Mouse (Mus musculus) lung, postnatal 36 days (tissue): ENCODE results near the gene Ston2.
A peak's percentile ranks its signal among the peaks of the same experiment; 100 is the strongest.
"Not testable (repeated sequence)": the region's sequence is repeated elsewhere in the genome, so short reads cannot be mapped to it uniquely, and the experiment has no call there.

Experiments
- DNase-seq: peaks from one replicate; pipeline ENCODE4 v3.0.0; 2022; ENCODE audit warnings: mixed read lengths

Ston2 gene

GRCm38 (mm10) chr12:91789801-91790200 is 1.6 kb upstream of the Ston2 start:
- DNase-seq = peak; percentile 85

GRCm38 (mm10) chr12:91788446-91788845 is 259 bp upstream of the Ston2 start:
- not testable (repeated sequence) for DNase-seq

GRCm38 (mm10) chr12:91786355-91786754 is 1.8 kb downstream of the Ston2 start:
- DNase-seq = peak; percentile 54

- DNase-seq = no peak
These were observed 6.8 kb downstream of the Ston2 start for GRCm38 (mm10) chr12:91781432-91781831.

GRCm38 (mm10) chr12:91780531-91780930 is 7.7 kb downstream of the Ston2 start:
- no peak for DNase-seq

GRCm38 (mm10) chr12:91779004-91779365 is 9.2 kb downstream of the Ston2 start:
- peak; percentile 84 for DNase-seq

- peak; percentile 32 for DNase-seq
These were observed 9.8 kb downstream of the Ston2 start for GRCm38 (mm10) chr12:91778211-91779003.

- peak; percentile 62 for DNase-seq
These were observed 11.8 kb downstream of the Ston2 start for GRCm38 (mm10) chr12:91776342-91776741.

GRCm38 (mm10) chr12:91774811-91775284 is 13.3 kb downstream of the Ston2 start:
- peak; percentile 33 for DNase-seq

- DNase-seq = no peak
These were observed 19.3 kb downstream of the Ston2 start for GRCm38 (mm10) chr12:91768871-91769270.

- no peak for DNase-seq
These were observed 20.0 kb downstream of the Ston2 start for GRCm38 (mm10) chr12:91768176-91768575.

- peak; percentile 78 for DNase-seq
These were observed 21.7 kb downstream of the Ston2 start for GRCm38 (mm10) chr12:91766338-91767107.

GRCm38 (mm10) chr12:91765504-91765903 is 22.7 kb downstream of the Ston2 start:
- peak; percentile 49 for DNase-seq

- peak; percentile 62 for DNase-seq
These were observed 23.1 kb downstream of the Ston2 start for GRCm38 (mm10) chr12:91765054-91765453.

GRCm38 (mm10) chr12:91764471-91764870 is 23.7 kb downstream of the Ston2 start:
- DNase-seq = no peak

- DNase-seq = no peak
These were observed 28.4 kb downstream of the Ston2 start for GRCm38 (mm10) chr12:91759836-91760235.

GRCm38 (mm10) chr12:91757854-91758562 is 30.2 kb downstream of the Ston2 start:
- no peak for DNase-seq

- DNase-seq = no peak
These were observed 31.5 kb downstream of the Ston2 start for GRCm38 (mm10) chr12:91756562-91757166.

GRCm38 (mm10) chr12:91754606-91755005 is 33.6 kb downstream of the Ston2 start:
- DNase-seq = no peak

GRCm38 (mm10) chr12:91752711-91753110 is 35.5 kb downstream of the Ston2 start:
- no peak for DNase-seq

GRCm38 (mm10) chr12:91751893-91752597 is 36.1 kb downstream of the Ston2 start:
- DNase-seq = no peak

GRCm38 (mm10) chr12:91749543-91750184 is 38.5 kb downstream of the Ston2 start:
- DNase-seq = no peak
